Mouse (Mus musculus): ENCODE measurements around the gene Lekr1.

Gene Lekr1

GRCm38 (mm10) chr3:65869724-65870123, 203.7 kb downstream of the Lekr1 start:
- DNase-seq (ENCODE audit: extremely low read depth, low read depth, low spot score) = no peak

DNA sequence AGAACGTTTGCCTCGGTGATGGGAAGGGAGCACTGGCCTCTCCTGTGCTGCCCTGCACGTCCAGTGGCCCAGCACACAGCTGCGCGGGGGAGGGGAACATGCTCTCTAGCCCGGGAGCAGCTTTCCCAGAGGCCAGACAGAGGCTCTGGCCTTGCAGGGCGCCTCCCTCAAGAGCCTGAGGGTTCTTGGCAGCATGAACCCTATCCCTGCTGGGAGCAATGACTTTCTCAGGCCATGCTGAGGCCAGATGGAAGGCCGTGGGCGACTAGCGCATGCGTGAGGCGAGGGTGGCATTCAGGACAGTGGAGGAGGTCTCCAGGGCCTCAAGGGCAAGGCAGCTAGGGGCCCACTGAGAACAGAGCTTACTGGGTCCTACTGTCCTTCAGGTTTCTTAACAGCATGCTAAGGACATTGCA, 205.2 kb downstream of the Lekr1 start:
- DNase-seq (ENCODE audit: extremely low read depth, low read depth, low spot score) = no peak

GRCm38 (mm10) chr3:65871609-65872272, 205.7 kb downstream of the Lekr1 start:
- no peak for DNase-seq (ENCODE audit: extremely low read depth, low read depth, low spot score)

DNA sequence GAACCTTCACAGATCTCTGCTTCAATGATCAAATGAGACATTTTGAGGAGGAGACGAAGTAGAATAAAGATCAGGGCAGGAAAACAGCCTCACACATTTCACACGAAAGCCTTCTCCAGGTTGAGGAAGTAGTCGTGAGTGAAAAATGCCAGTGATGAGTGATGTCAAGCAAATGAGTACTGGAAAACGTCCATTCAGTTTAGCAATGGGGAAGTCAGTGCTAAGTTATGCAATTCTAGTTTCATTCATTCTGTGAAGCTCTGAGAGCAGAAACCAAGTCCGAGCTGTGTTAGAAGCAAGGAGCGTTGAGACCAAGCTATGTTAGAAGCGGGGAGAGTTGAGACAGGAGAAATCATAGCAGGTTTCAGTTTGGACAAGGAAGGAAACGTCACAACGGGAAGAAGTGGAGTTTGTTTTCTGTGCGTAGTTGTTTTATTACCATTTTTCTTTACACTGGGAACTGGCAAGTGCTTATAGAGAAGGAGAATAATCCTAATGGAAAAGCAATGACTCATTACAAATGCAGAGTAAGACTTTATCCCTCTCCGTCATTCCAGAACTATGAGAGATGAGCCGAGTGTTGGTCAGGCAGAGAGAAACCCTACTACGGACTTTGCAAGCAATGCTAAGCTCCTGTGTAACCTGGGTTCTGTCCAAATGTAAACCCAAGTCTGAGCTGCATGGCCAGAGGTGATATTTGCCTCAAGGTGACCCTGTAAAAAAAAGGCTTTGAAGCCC, 207.2 kb downstream of the Lekr1 start:
- no peak for DNase-seq (ENCODE audit: extremely low read depth, low read depth, low spot score)
